Mouse (Mus musculus): Measurements from ENCODE around the gene Slc4a8. TPM values are rescaled to one million over a fixed set of nuclear protein-coding genes. Genes with fewer than 3 reads are reported as not detected.
A peak's percentile ranks its signal among the peaks of the same experiment; 100 is the strongest.
"Not testable (repeated sequence)": the region's sequence is repeated elsewhere in the genome, so short reads cannot be mapped to it uniquely, and the experiment has no call there.

Slc4a8 gene
- total RNA-seq, 4 experiments from 2014 or later: 67.0 to 90.0 (median 75.9) TPM

DNA sequence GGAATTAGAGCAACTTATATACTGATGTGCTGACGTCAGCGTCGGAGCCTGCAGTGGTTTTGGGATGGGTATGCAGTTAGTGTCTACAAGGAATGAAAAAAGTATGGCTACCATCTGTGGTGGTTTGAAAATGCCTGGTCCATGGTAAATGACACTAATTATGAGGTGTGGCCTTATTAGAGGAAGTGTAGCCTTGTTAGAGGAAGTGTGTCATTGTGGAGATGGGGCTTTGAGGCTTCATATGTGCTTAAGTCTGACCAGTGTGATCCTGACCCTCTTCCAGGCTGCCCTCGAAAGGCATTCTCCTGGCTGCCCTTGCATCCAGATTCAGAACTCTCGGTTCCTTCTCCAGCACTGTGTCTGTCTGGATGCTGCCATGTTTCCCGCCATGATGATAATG is 18.3 kb upstream of the Slc4a8 start:
- DNase-seq (ENCODE audit: low spot score in 2 of 2): no peak

DNA sequence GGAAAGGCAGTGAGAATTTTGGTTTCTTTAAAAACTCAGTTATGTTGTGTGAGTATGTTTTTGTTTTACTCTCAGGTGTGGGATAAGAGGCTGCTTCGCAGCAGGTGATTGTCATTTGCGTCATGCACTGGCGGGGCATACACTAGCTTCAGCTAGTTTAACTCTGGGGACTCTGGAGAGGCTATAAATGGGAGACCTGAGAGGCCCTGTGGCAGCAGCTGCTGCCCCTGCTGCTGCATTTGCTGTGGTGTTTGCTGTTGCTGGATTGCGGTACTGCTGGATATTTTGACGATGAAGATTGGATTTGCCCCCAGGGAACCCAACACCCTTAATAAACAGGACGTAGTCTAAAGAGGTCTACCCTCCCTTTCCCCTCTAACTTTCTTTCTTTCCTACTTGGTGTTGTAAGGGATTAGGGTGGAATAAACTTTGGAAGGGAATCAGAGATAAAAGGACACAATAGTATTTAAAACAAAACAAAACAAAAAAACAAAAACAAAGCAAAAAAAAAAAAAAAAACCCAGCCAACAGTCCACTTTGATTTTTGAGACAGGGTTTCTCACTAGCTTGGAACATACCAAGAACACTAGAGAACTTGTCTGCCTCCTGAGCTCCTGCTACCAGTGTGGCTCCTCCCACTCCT is 14.9 kb upstream of the Slc4a8 start:
- no peak for DNase-seq (ENCODE audit: low spot score in 2 of 2)

DNA sequence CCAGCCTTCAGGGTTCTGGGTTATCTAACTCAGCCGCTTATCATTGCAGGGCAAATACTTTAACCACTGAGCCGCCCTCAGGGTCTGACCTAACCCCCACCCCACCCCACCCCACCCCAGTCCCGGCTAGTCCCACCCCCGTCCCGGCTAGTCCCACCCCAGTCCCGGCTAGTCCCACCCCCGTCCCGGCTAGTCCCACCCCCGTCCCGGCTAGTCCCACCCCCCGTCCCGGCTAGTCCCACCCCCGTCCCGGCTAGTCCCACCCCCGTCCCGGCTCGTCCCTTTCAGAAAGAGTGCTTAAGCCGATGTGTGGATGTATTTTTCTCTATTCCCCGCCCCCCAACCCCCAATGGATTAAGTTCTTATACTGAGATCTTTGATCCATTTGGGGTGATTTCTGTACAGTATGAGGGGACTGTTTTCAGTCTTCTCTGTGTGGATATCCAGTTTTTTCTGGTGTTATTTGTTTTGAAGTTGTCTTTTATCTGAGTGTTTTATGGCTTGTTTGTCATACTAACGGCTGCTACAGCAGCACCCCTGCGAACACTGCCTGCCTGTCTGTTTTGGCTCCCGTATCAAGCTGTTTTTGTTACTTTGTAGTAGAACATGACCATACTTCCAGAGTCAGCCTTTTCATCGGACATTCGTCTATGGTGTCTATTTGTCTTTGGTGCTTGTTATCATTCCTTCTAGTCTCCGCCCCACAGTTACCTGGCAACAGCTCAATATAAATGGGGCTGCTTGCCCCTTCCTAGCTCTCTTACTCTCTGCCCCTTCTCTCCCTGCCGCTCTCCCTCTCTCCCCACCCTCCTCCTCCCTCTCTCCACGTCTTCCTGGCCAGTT is 14.2 kb upstream of the Slc4a8 start:
- DNase-seq (ENCODE audit: low spot score in 2 of 2): no peak

DNA sequence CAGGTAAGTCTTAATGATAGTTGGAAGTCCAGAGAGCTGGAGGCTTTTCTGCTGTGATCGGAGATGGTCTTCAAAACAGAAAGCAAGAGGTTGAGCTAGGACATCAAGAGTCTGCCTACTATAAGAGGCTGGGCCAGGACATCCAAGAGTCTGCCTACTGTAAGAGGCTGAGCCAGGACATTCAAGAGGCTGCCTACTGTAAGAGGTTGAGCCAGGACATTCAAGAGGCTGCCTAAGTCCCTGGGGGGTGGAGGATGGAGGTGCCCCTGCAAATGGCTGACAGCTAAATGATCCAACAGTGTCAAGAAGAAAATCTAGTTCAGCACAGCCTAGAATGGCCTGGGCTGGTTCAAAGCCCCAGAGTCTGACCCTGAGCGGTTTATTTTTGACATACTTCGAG is 13.0 kb upstream of the Slc4a8 start:
- DNase-seq (ENCODE audit: low spot score in 2 of 2): no peak

DNA sequence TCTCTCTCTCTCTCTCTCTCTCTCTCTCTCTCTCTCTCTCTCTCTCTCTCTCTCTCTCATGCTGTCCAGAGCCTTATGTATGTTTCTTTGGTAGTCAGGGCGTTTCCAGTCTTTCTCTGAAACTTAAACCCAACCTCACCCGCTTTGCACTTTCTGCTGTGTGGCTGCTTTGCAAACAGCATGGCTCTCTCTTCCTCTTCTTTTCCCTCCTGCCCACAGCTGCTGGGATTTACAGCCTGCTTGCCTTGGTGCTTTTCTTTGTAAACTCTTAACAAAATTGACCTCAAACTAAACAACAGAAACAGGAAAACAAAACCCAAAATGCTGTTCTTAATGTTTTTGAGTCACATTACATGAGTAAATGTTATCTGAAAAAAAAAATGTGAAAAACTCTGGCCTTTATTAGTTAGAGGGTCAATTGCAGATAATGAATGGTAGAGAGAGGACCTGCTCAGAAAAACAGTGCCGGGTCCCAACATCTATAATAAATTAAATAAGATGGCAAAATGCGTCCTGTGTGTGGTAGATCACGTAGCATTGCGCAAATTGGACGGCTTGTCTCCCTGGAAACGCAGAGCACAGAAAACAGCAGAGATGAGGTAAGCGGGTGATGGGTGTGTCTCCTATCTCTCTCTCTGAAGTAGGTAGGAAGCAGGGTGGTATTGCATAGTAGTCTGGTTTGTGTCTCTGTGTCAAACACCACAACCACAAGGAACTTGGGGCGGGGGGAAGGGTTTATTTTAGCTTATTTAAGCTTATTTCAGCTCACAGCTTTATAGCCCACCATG is 11.6 kb upstream of the Slc4a8 start:
- DNase-seq (ENCODE audit: low spot score in 2 of 2): no peak

DNA sequence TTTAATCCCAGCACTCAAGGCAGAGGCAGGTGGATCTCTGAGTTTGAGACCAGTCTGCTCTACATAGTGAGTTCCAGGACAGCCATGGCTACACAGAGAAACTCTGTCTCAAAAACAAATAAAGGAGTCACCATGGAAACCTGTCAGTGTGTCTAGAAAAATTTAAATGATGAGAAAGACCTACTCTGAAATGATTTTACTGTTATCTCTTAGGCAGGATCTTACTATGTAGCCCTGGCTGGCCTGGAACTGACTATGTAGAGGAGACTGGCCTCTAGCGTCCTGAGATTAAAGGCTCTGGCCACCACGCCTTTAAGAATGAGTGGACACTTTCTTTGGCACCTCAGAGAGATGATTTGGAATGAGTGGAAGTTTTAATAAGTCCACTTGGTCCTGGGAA is 9.1 kb upstream of the Slc4a8 start:
- DNase-seq (ENCODE audit: low spot score in 2 of 2): no peak

DNA sequence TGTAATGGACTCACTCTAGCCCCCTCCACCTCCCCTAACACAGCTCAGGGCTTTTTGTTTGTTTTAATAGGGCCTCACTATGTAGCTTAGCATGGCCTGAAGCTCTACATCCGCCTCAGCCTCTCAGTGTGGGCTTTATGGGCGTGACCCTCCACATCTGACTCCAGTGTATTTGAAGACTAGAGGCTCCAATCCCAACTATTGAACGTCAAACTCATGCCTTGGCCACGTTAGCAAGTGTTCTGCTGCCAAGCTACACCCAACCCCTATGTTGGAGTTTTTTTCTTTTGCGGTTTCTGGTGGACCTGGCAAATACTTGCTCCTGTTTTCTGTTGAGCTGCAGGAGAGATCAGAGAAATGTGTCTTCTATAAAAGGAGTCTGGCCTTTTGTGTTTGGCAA is 8.5 kb upstream of the Slc4a8 start:
- no peak for DNase-seq (ENCODE audit: low spot score in 2 of 2)

DNA sequence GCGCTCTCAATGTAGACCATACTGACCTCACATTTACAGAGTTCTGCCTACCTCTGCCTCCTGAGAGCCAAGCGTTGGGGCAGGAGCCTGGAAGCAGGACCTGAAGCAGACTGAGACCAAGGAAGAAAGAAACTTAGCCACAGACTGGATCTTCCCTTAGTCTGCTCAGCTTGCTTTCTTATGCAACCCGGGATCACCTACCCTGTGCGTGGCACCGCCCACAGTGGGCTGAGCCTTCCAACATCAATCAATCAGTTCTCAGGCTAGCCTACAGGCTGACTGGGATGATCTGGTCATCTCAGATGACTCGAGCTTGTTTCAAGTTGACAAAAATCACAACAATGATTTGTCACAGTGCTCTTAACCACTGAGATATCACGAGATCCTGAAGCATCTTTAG is 7.5 kb upstream of the Slc4a8 start:
- DNase-seq (ENCODE audit: low spot score in 2 of 2): no peak

DNA sequence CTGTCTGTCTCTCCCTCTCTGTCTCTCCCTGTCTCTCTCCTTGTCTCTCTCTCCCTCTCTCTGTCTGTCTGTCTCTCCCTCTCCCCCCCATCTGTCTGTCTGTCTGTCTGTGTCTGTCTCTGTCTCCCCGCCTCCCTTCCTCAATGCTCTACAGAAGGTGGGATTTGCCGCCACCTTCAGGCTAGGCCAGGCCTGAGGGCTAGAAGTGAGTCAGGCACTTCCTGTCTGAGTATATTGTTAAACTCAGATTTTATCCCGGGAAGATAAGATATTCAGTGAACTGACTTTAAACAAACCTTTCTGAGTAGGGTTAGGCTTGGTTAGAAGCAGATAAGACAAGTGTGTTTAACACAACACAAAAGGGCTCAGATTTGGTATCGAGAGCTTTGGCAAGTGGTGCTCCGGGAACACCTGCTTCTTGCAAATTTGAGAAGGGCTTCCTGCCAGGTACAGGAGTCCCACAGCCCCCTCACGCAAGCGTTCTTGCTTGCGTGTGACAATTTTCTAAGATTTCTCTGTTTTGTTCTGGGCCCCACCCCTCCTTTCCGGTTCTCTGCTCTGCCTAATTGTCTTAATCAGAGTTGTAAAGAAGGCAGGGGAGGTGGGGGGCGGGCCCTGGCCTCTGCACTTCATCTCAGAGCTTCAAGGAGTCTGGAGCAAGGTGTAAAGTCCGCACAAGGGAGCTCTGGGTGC is 6.6 kb upstream of the Slc4a8 start:
- no peak for DNase-seq (ENCODE audit: low spot score in 2 of 2)

DNA sequence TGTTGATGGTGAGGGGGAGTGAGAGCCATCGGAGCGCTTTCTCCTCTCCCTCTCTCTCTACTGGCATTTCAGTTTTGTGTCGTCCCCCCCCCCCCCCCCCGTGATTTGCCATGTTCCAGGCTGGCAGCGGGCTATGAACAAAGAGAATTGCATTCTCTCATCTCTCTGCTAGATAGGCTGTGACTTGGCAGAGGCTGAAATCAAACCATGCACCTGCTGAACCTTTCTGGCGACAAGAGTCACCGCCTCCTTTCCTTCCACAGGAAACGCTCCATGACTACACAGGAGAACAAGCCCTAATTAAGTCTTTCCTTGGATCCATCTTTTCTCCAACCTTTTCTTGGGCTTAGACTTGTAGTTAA is 6.1 kb upstream of the Slc4a8 start:
- no peak for DNase-seq (ENCODE audit: low spot score in 2 of 2)

DNA sequence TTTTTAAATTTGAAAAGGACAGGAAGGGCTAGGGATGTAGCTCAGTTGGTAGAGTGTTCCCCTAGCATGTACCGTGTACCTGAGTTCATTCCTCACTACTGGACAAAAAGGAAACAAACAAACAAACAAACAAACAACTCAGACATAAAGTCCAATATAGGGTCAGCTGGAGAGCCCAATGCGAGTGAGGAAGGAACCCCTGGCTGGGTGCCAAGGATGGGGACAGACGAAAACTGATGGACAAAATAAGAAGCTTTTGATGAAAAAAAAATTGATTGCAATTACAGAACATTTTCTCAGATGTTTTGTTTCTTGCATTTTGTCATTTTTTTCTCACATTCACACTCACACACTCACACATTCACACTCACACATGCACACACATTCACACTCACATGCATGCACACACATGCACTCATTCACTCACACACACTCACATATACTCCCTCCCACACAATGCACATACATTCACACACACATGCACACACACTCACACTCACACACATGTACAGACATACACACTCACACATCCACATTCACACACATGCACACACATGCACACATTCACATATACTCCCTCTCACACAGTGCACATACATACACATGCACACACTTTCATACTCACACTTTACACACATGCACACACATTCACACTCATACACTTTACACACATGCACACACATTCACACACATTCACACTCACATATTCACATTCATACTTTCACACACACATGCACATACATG is 5.5 kb upstream of the Slc4a8 start:
- DNase-seq (ENCODE audit: low spot score in 2 of 2): no peak

DNA sequence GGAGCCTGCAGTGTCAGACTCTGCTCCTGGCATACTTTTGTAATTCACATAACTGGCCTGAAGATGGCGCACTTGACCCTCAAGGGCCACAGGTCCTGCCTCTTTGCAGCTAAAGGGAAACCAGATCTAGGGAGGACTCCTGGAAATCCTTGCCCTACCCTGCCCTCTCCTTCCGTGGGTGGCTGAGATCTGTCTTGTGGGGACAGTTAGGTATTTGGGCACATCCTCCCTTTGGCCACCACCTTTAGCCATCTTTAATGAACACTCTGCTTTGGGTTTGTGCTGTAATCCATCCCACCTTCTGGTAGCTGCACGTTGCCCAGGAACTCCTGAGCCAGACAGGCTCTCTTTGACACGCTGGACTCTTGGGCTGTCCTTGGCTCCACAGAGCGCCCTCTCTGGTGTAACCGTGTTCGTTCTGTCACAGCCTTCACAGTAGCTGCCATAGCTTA is 4.0 kb upstream of the Slc4a8 start:
- DNase-seq (ENCODE audit: low spot score in 2 of 2): peak in 1 of 2 experiments; percentile 61

DNA sequence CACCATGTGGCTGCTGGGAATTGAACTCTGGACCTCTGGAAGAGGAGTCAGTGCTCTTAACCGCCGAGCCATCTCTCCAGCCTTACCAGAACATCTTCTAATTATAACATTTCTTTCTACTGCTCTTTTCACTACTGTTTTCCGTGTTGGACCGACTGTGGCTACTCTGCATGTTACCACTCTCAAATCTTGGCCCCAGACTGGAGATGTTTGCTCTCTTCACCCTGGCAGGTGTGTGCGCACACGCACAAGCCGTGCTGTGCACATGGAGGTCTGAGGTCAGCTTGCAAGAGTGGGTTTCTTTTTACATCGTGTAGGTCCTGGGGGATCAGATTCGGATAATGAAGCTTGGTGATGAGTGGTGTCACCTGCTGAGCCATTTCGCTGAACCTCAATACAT is 2.3 kb upstream of the Slc4a8 start:
- no peak for DNase-seq (ENCODE audit: low spot score in 2 of 2)

DNA sequence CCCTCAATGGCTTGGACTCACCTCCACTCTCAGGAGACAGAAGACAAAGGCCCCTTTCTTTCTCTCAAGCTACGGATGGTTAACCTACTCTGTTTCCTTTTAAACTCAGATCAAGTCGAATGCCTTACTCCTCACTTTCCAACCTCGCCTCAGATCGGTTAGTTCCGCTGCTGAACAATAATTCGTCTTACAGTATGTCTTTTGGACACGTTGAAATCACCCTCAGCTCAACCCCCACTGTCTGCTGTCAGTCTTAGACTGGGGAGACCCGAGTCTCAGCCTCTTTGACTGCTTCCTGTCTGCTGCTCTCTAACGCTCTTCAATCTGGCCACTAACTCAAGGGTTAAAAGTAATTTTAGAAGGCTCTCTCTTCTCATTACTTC is 520 bp upstream of the Slc4a8 start:
- DNase-seq (ENCODE audit: low spot score in 2 of 2): no peak

DNA sequence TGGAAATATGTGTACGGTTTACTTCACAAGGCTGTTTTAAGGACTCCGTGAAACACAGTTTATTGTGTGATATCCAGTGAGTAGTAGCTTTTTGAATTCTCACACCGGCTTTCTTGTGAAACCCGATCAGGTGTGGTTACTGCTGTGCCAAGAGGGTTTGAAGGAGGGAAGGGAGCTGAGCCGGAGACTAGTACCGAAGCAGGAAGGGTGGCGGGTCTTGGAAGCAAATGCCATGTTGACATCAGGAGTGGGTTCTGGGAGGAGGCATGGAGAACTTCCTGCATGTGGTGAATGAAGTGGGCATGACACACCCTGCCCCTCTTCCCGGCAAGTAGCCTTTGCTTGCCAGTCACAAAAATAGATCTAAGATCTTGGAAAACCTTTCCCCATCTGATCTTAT is 1.1 kb downstream of the Slc4a8 start:
- no peak for DNase-seq (ENCODE audit: low spot score in 2 of 2)

DNA sequence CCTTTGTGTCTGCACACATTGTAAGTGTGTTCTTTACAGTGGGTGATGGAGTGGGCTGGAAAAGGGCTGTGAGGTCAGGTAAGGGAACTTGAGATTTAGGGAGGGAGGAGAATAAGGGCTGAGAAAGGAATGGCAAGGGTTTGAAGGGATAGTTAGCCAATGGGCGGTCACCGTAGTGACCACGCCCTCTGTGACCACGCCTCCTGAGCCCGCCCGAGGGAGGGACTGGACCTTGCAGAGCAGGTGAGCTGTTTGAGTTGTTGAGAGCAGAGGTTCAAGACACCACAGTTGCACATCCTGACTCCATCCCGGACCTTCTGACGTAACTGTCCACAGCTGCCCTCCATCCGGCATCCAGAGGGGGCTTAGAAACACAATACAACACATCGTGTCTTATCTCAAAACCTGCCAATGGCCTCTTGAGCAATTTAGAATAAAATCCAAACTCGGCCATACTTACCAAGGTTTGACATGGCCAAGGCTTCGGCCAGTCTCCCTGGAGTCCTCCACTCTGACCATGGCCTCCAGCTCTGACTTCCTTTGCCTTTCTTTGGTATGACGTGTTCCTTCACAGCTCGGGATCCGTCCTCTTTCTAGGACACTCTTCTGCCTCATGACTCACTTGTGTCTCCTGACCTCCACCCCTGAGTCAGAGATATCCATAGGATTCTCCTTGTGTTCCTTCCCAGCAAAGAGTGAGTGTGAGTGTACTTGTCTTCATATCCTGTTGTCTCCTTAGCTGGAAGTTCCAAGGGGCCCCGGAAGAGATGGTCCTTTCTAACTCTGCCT is 2.8 kb downstream of the Slc4a8 start:
- DNase-seq (ENCODE audit: low spot score in 2 of 2): no peak

DNA sequence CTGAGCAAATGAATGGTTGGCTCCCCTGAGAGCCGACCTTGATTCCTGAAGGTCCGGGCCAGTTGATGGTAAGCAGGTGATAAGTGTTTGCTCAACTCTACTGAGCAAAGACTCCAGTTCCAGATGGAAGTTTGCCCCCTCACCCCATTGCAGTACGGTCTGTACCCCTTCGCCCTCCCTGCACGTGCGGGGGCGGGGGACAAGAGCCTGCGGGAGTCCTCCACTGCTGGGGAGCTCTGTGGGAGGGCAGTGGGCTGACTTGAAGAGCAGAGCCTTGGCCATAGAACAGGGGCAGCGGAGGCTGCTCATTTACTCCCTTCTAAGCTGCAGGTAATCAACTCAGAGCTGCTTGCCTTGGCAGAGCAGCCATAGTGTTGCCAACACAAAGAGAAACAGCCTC is 5.3 kb downstream of the Slc4a8 start:
- no peak for DNase-seq (ENCODE audit: low spot score in 2 of 2)

DNA sequence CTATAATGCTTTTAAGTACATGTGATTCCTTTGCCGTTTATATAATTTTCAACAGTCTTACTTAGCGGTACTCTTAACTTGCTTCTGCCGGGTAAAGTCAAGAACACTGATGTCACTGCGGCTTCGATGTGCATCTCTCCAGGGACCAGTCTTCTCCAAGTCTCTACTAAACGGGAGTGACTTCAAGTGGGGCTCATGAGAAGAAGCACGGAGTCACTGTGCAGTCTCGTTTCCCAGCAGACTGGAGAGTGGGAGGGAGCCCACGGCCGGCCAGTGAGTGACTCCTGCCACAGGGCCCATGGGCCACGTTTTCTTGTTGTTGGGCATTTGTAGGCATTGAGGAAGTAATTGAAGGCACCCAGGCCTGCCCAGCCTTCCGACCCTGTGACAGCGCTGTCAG is 6.3 kb downstream of the Slc4a8 start:
- no peak for DNase-seq (ENCODE audit: low spot score in 2 of 2)

DNA sequence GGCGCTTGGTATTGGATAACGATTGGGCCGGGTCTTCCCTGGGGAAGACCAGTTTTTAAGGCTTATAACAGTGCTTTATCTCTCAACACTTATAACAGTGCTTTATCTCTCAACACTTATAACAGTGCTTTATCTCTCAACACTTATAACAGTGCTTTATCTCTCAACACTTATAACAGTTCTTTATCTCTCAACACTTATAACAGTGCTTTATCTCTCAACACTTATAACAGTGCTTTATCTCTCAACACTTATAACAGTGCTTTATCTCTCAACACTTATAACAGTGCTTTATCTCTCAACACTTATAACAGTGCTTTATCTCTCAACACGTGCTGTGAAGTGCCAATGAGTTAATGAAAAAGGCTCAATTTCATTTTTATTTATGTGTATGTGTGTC is 7.5 kb downstream of the Slc4a8 start:
- not testable (repeated sequence) for DNase-seq (ENCODE audit: low spot score in 2 of 2)

DNA sequence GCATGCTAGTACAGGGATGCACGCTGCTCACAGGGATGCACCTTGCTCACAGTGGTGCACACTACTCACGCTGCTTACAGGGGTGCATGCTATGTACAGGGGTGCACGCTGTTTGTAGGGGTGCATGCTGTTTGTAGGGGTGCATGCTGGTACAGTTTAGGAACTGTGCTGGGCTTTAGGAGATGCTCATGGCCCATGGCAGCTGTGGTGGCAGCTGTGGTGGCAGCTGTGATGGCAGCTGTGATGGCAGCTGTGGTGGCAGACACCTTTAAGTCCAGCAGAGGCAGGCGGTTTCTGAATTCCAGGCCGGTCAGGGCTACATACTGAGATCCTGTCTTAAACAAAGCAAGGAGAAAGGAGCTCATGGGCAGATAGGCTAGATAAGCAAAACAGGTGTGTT is 8.8 kb downstream of the Slc4a8 start:
- DNase-seq (ENCODE audit: low spot score in 2 of 2): no peak
